Mouse (Mus musculus) 3134 (cell line): ENCODE data around the gene Dusp9.

Experiments
- DNase-seq: peaks from one replicate; pipeline ENCODE4 v3.0.0-alpha.2; 2011; ENCODE audit warnings: low spot score; ENCODE audit not compliant: insufficient read length; ENCODE audit errors: extremely low read depth

Dusp9 gene

DNA sequence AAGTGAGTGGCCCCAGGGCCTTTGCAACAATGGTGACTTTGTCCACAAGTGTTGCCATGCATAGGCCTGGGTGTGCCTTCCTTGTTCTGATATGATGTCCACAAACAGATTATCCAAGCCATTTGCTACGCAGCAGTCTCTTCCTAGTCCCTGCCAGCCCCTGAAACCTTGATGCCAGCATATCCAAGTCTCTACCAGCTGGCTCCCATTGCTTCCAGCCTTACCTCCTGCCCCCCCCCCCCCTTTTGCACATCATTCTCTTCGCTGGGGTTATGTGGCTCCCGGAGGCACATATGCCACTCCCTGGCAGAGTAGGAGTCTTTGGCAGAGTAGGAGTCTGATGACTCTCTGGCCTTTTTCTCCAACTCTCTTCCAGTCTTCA, 21.1 kb downstream of the Dusp9 start:
- DNase-seq: no peak

DNA sequence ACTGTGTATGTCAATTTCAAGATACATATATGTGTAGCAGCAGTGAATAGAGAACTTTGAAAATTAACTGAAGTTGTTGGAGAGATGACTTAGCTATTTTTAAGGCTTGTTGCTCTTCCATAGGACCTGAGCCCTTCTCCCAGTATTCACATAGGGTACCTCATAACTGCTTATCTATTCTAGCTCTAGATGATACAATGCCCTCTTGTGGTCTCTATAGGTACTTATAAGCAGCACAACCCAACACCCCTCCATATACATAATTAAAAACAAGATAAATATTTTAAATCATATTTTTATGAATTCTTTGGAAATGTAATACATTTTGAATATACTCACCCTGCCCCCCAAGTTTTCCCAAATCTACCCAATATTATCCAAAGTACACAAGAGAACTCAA, 23.9 kb downstream of the Dusp9 start:
- no peak for DNase-seq

DNA sequence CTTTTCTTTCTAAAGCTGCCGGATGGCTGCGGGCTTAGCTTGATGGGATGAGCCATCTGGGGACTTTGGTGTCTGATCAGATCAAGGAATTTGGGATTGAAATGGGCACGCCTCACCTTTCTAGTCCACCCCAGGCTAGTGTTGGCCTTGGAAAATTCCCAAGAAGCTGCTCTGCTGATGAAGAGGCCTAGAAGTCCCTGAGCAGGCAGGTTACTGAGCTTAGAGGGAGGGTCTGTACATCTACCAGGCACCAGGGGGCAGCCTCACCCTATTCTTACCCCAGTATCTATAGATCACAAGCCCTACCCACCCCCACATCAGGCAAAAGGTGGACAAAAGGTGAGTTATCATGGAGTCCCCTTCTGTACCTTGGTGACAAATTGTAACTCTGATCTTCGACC, 32.8 kb downstream of the Dusp9 start:
- peak; percentile 38 for DNase-seq

DNA sequence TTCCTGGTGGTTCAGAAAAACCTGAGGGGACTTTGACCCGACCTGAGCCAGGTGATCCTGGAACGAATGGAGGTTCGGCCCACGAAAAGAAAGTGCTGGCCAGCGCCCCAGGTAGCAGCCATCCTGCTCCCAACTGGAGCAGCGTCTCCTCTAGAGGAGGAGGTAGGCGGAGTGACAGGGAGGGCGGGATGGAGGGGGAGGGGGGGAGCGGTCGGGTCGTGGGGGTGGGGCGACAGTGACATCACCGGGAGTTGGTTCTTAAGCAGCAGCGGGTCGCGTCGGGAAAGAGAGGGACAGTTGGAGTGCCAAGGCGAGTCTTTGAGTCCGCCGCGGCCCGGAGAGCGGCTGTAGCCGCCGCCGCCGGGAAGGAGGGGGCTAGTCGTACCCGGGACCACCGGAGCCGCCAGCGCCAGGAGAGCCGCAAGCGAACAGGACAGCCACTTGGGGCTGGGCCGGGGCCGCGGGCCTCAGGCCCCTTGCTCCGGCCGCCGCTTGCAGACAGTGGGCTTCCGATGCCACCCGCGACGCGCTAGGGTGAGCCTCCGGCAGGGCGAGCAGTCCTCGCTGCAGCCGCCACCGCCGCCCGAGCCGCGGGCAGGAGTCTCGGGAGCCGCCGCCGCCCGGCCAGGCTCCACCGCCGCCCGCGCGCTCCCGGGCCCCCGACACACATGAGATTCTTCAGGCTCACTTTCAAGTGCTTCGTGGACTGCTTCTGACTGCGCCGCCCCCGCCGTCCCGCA, 33.8 kb downstream of the Dusp9 start, which contains the start of gene Slc6a8:
Slc6a8 (plus strand) TSS at position 272 of the 740 bp plus-strand sequence.
- DNase-seq: peak; percentile 86

DNA sequence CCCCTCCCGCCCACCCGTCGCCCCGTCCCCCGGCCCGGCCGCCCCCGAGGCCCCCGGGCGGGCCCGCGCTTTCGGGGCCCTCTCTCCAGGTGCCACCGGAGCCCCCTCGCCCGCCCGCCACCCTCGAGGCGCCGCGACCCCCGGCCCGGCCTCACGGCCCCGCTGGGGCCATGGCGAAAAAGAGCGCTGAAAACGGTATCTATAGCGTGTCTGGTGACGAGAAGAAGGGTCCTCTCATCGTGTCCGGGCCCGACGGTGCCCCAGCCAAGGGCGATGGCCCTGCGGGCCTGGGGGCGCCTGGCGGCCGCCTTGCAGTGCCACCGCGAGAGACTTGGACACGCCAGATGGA, 34.4 kb downstream of the Dusp9 start:
- no peak for DNase-seq

DNA sequence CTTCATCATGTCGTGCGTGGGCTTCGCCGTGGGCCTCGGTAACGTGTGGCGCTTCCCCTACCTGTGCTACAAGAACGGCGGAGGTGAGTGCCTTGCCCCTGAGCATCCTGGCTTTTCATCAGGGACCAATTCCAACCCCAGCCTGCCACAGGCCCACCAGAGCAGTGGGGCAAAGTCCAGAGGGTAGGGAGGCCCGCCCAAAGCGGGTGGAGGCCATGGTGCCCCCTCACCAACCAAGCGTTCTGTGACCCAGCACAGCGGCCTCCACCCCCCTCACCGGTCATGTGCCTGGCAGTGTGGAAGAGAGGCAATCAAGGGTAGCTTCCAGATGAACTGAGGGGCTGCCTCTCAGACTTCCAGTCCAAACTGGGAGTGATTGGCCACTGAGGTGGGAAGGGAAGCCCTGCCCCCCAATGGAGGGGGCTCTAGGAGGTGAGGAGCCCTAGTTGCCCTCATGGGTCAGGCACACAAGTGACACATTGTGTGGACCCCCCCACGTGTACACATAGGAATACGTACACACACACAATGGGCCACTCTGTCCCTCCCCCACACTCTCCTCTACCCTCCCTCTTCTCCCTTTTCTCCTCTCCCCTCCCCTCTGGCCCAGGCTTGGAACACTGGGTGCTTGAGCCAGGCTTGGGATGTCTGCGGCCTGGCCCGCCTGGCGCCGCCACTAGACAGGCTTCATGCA, 34.9 kb downstream of the Dusp9 start:
- peak; percentile 54 for DNase-seq

DNA sequence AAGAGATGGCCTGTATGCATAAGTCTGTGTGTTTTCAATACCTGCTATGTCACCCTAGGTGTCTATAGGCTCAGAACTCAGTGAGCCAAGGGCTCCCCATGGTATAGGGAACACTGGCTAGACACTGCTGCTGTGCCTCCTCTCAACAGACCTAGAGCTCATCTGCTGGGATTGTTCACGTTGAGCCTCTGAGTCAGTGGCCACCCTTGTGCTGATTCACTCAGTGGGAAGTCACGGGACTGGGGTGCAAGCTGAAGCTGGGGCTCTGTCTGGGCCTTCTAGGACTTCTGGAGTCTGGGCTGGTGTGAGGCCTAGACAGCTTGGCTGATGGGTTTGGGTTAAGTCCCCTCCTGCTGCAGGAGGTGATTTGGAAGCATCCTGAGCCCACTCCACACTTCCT, 36.0 kb downstream of the Dusp9 start:
- peak; percentile 47 for DNase-seq

DNA sequence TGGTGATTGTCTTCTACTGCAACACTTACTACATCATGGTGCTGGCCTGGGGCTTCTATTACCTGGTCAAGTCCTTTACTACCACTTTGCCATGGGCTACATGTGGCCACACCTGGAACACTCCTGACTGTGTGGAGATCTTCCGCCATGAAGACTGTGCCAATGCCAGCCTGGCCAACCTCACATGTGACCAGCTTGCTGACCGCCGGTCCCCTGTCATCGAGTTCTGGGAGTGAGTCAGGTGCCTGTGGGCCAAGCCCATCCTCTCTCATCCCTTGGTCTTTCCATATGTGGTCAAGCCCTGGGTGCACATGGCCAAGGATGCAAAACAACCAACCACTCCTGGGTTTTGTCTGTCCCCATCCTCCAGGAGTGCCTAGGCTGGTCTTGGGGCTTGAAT, 37.4 kb downstream of the Dusp9 start:
- DNase-seq: no peak

DNA sequence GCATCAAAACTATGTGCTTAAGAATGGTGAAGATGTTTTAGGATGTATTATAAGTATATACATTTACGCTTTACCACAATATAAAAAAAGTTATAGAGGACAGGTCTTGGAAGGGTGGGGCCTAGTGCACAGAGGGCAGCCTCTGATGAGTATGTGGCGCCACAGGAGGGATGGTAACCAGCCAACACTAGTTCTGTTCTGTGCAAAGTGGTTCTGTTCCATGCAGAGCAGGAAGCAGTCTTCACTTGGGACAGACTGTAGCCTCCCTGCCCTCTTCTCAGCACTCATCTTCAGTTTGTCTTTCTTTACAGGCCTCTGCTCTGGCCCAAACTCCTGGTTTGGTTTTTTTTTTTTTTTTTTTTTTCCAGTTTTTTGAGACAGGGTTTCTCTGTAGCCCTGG, 44.9 kb downstream of the Dusp9 start:
- DNase-seq: no peak

DNA sequence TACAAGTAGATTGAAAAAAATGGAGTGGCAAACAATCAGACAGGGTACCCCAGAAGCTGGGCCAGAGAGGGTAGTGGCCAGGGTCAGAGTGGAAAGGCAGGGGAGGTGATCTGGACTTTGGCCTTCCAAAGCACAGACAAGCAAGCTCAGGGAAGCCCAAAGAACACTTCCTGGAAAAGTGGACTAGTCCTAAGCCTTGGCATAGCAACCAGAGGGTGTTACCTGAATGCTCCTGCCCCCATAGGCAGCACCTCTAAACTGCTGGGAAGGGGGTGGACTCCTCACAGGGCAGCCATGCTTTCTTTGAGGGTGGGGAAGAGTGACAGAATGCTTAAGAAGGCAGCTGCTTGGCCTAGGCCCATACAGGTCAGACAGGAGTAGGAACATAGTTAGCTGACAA, 45.8 kb downstream of the Dusp9 start:
- no peak for DNase-seq

DNA sequence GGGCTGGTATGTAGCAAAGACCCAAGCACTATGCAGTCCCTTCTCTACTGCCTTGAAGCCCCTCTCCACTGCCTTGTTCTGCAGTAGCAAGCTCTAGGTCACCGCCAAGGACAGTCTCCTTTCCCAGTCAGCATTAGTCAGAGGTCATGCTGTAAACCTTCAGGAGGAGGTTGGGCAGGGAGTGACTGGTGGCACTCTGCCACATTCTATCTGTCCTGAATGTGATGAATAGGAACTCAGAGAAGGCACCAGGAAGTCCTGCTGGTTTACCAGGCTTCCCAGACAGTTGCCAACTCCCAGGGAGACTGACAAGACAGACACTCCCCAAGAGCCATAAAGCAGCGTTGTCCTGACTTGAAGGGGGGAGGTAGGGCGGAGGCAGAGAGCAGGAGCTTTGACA, 46.4 kb downstream of the Dusp9 start:
- peak; percentile 59 for DNase-seq

DNA sequence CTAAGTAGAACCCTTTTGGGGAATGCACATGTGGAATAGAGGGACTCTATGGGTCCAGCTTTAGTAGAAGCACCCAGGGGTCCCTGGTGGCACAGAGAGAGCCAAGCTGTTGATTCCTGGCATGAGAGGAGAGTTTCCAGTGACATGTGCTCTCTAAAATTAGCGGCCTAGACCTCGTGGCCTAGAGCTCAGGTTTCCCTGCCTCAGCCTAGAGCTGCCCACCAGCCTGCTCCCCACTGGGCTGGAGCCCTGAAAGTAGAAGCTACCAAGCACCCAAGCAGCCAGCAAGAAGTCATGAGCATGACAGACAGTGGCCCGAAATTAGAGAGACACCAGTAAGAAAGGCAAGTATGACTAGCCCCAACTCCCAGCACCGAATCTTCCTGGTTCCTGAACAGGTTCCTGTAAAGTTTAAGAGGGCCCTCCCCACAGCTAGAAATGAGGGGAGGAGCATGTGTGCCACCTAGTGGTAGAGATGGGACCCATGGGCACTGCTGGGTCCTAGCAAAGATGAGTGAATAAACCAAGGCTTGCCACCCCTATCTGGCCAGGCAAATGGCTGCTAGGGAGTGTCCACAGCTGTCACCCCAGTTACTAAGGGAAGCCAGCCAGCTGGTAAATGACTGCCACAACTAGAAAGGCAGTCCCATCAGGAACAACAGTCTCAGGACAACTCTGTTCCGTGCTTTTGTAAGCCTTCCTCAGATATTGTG, 51.9 kb downstream of the Dusp9 start:
- peak; percentile 23 for DNase-seq
